Mouse (Mus musculus) CD4-positive helper T cell, adult 2 months (primary cell): ENCODE results near the gene Aebp1.

Experiments
- DNase-seq: peaks from one replicate; pipeline ENCODE4 v3.0.0-alpha.2; 2012; ENCODE audit warnings: low read depth, missing footprints, low spot score

Gene Aebp1

GRCm38 (mm10) chr11:5893807-5894206, 32.1 kb downstream of the Aebp1 start:
- DNase-seq, result no peak

GRCm38 (mm10) chr11:5897230-5897629, 35.5 kb downstream of the Aebp1 start:
- no peak for DNase-seq

GRCm38 (mm10) chr11:5897839-5898238, 36.1 kb downstream of the Aebp1 start:
- DNase-seq, result no peak

- no peak for DNase-seq
Observed at GRCm38 (mm10) chr11:5898531-5898930, 36.8 kb downstream of the Aebp1 start, which contains the start of gene Myl7. Myl7 (minus strand) TSS chr11:5898782.

GRCm38 (mm10) chr11:5899286-5899685, 37.5 kb downstream of the Aebp1 start:
- DNase-seq, result no peak

- DNase-seq, result no peak
Observed at GRCm38 (mm10) chr11:5901320-5901719, 39.6 kb downstream of the Aebp1 start.

GRCm38 (mm10) chr11:5901950-5902349, 40.2 kb downstream of the Aebp1 start:
- DNase-seq, result no peak

GRCm38 (mm10) chr11:5902390-5902789, 40.6 kb downstream of the Aebp1 start:
- no peak for DNase-seq

- DNase-seq, result no peak
Observed at GRCm38 (mm10) chr11:5903844-5904243, 42.1 kb downstream of the Aebp1 start.

GRCm38 (mm10) chr11:5904357-5904756, 42.6 kb downstream of the Aebp1 start:
- no peak for DNase-seq

GRCm38 (mm10) chr11:5904871-5905270, 43.1 kb downstream of the Aebp1 start:
- DNase-seq, result no peak

- no peak for DNase-seq
Observed at GRCm38 (mm10) chr11:5905778-5906518, 44.2 kb downstream of the Aebp1 start.

GRCm38 (mm10) chr11:5907096-5907495, 45.3 kb downstream of the Aebp1 start:
- no peak for DNase-seq

- DNase-seq, result no peak
Observed at GRCm38 (mm10) chr11:5908642-5909041, 46.9 kb downstream of the Aebp1 start.

GRCm38 (mm10) chr11:5912635-5913034, 50.9 kb downstream of the Aebp1 start:
- DNase-seq, result peak; percentile 21

- no peak for DNase-seq
Observed at GRCm38 (mm10) chr11:5913256-5913655, 51.5 kb downstream of the Aebp1 start.

GRCm38 (mm10) chr11:5913936-5914335, 52.2 kb downstream of the Aebp1 start:
- DNase-seq, result no peak

- no peak for DNase-seq
Observed at GRCm38 (mm10) chr11:5914940-5915339, 53.2 kb downstream of the Aebp1 start.

GRCm38 (mm10) chr11:5915429-5916177, 53.9 kb downstream of the Aebp1 start:
- no peak for DNase-seq

- DNase-seq, result no peak
Observed at GRCm38 (mm10) chr11:5916178-5916548, 54.4 kb downstream of the Aebp1 start.

GRCm38 (mm10) chr11:5918111-5918510, 56.4 kb downstream of the Aebp1 start:
- no peak for DNase-seq

- DNase-seq, result no peak
Observed at GRCm38 (mm10) chr11:5919606-5920005, 57.9 kb downstream of the Aebp1 start.
